Mouse (Mus musculus): ENCODE measurements around the gene Fgd2.
"Not testable (repeated sequence)": the region's sequence is repeated elsewhere in the genome, so short reads cannot be mapped to it uniquely, and the experiment has no call there.

Fgd2 gene

DNA sequence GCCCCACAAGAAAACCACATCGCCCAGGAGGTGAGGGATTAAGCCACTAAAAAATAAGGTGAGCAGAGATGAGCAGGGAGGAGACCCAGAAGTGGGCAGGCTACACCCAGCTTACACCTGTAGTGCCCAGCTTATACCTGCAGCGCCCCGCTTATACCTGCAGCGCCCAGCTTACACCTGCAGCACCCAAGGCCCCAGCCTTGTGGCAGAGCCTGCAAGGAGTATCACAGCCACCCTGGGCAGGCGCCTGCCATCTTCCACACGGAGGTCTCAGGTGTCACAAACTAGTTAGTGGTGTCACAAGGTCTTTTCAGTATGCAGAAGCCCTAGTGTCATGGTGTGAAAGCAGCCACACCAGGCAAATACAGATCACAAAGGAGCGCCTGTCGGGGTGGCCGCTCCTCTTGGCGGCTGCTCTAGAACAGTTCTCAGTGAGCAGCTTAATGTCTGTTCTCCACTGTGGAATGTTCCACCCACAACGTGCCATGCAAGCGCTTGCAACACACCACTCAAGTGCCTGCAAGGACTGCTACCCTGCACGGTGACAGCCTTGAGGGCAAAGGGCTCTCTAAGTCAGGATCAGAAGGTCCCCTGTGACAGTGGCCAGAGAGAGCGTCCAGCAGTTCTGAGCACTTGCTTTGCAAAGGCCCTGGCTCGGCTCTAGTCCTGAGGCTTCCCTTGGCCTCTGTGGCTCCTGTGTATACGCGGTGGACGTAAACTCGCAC is 24.3 kb upstream of the Fgd2 start:
- no peak for DNase-seq (ENCODE audit: low spot score)

- no peak for DNase-seq (ENCODE audit: low spot score)
Measured at GRCm38 (mm10) chr17:29337979-29338823, 22.5 kb upstream of the Fgd2 start.

- no peak for DNase-seq (ENCODE audit: low spot score)
Measured at GRCm38 (mm10) chr17:29339170-29339768, 21.4 kb upstream of the Fgd2 start.

GRCm38 (mm10) chr17:29340406-29341261 is 20.1 kb upstream of the Fgd2 start:
- DNase-seq (ENCODE audit: low spot score), result no peak

DNA sequence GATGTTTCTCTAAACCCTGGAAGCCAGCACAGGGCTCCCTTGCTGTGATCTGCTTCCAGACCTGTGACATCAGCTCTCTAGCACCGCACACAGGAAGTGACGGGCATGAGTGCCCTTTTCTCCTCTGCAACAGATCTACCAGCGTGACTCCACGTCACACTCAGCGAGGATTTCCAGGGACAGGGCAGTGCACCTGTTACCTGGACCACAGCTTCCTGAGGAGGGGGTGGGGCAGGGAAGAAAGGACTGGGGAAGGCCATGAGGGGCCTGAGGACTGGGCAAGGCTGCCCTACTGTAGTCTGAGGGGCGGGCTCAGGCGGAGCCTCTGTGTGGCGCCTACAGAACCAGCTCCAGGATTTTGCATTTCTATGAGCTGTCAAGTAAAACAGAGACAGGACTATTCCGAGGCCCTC is 19.1 kb upstream of the Fgd2 start:
- DNase-seq (ENCODE audit: low spot score), result no peak

DNA sequence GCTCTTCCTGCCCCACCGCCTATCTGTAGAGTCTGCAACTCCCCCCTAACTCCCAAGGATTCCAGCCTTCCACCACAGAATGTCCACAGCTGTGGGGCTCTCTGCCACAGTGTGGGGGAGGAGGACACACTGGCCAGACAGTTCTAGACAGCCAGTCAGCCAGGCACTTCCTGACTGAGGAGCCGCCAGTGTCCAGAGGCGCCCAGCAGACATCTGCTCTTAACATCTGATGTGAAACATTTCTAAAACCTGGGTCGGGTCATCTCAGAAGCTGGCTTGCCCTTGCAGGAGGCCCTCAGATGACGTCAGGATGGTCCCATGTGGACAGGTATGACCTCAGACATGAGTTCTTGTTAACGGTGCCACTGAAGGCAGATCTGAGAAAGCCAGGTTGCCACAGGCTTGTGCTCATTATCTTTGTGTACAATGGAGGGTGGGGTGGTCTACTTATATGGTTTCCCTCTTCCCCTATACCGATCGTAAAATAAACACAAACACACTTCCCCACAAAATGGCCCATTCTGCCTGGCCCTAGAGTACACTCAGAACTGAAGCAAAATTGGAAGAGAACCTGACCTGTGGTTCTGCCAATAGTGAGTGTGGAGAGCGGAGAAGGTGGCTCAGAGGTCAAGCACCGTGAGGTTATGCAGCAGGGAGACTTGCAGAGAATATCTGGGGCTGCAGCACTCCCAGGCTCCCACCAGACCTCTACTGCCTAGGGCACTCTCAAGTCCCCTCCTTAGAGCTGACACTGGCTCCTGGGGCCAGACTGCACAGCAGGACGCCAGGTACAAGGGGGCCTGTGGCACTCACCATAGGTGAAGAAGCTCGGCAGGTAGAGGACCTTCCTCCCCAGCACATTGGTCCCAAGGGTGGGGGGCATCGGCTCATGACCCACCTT is 18.5 kb upstream of the Fgd2 start:
- DNase-seq (ENCODE audit: low spot score), result peak; percentile 84

DNA sequence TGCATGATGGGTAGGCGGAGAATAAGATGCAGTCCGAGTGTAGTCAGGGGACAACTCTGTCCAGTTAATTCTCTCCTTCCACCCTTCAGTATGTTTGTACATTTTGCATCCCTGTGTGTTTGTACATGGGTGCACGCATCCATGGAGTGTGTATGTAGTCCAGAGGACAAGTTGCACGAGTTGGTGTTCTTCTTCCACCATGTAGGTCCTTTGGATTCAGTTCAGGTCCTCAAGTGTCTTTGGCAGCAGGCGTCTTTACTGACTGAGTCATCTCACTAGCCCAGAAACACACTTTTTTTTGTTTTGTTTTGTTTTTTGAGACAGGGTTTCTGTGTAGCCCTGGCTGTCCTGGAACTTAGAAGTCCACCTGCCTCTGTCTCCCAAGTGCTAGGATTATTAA is 17.5 kb upstream of the Fgd2 start:
- DNase-seq (ENCODE audit: low spot score), result no peak

- no peak for DNase-seq (ENCODE audit: low spot score)
Measured at GRCm38 (mm10) chr17:29345272-29345671, 15.4 kb upstream of the Fgd2 start.

DNA sequence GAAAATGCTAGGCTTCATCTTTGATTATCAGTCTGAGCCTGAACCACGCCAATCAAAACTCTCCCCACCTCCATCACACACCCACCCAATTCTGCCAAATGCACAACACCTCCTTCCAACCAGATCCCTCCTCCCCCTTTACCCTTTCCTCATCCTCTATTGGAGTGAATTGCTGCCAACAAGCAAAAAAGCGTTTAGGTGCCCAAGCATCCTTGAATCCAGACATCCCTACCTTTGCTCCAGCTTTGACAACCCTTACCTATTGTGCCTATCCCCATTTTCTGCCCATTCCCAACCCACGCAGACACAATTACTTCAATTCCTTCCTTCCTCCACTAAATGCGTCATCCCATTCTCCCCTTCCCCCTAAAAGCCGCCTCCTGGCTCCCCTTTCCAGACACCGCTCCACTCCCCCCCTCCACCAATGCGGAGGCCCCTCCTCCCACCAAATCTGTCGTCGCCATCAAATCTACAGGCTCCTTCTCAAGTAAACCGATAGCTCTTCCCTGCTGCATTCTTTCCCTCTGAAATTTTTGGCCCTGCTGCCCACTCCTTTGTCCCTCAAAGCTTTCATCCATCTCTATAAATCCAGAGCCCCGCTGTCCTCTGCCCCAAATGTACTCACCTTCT is 14.1 kb upstream of the Fgd2 start:
- DNase-seq (ENCODE audit: low spot score), result no peak

DNA sequence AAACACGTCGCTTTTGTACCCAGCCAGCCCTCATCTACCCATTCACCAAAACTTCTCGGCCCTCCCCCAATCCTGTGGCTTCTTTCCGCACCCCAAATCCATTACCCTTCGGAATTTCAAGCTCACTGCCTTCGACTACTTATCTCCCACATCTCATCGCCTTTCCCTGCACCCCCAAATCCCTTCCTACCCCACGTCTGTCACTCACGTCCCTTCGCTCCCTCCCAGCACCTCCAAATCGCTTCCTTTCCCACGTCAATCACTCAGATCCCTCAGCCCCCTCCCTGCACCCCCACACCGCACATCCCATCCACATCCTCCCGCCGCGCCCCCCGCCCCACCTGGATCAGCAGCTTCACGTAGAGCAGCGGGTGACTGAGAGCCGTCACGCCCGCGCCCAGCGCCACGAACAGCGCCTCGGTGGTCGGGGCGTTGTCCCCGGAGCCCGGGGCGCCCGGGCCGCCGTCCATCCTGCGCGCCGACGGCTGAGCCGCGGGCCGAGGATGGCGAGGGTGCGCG is 13.5 kb upstream of the Fgd2 start:
- DNase-seq (ENCODE audit: low spot score), result no peak

DNA sequence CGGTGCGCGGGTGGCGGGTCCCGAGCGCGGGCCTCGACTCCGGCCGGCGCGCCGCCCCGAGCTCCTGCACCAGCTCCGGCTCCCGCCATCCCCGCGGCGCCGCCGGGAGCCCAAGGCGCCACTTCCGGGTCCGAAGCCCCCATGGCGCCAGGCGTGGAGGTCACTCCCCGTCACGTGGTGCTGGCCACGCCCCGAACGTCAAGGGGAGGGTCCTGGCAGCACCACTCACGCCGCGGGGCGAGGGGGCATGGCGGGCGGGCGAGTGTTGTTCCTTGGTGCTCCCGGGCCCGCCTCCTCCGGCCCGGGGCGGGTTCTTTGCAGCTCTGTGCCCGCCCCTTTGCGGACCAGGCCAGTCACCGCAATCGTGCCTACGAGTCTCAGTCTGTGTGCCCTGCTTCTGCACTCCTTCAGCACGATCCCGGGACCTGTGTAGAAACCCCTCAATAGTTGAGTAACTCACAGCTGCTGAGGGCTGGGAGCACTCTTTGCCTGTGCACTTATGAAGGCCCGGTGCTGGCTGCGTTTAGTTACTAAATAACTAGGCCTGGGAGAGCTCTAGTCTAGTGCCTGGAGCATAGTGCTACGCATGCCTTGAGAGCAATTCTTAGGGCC is 13.0 kb upstream of the Fgd2 start, which contains the start of gene Mtch1:
Gene Mtch1, minus strand, starts transcription at position 290 of the 612 bp plus-strand sequence.
- DNase-seq (ENCODE audit: low spot score), result peak; percentile 97

DNA sequence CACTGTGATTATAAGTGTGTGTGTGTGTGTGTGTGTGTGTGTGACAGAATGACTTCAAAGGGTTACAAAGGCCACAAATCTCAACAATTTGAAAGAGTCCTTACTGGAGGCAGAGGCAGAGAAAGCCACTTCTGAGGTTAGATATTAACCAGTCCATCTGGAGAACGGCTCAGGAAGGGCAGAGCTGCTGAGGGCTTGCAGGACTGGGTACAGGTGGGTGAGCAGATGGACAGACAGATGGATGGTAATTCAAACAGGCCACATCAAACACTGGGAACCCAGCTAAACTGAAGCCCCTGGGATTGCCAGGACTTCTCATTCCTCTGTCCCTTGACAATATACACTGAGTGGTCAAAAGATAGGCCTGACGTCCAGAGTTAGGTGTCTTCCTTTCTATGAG is 11.7 kb upstream of the Fgd2 start:
- DNase-seq (ENCODE audit: low spot score), result no peak

GRCm38 (mm10) chr17:29351056-29351455 is 9.7 kb upstream of the Fgd2 start:
- not testable (repeated sequence) for DNase-seq (ENCODE audit: low spot score)

GRCm38 (mm10) chr17:29355461-29355840 is 5.3 kb upstream of the Fgd2 start:
- peak; percentile 54 for DNase-seq (ENCODE audit: low spot score)

- DNase-seq (ENCODE audit: low spot score), result peak; percentile 71
Measured at GRCm38 (mm10) chr17:29355841-29356478, 4.8 kb upstream of the Fgd2 start.

DNA sequence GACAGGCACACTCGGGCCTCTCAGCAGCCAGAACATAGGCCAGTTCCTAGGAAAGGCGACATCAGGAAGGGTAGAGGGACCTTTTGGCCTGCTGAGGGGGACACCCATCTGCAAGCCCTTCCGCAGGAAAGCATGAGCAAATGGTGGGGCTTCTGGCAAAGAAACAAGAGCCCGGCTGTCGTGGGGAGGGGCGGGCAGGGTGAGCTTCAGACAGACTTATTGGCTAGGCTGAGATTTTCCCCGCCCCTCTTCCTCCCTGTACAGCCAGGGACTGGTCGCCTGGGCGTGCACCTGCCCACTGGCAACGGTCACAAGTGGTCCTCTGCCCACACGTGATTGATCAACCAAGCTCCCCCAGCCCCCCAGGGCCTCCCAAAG is 4.2 kb upstream of the Fgd2 start:
- peak; percentile 72 for DNase-seq (ENCODE audit: low spot score)

- DNase-seq (ENCODE audit: low spot score), result no peak
Measured at GRCm38 (mm10) chr17:29356882-29357281, 3.8 kb upstream of the Fgd2 start.

- no peak for DNase-seq (ENCODE audit: low spot score)
Measured at GRCm38 (mm10) chr17:29358928-29359327, 1.8 kb upstream of the Fgd2 start.

DNA sequence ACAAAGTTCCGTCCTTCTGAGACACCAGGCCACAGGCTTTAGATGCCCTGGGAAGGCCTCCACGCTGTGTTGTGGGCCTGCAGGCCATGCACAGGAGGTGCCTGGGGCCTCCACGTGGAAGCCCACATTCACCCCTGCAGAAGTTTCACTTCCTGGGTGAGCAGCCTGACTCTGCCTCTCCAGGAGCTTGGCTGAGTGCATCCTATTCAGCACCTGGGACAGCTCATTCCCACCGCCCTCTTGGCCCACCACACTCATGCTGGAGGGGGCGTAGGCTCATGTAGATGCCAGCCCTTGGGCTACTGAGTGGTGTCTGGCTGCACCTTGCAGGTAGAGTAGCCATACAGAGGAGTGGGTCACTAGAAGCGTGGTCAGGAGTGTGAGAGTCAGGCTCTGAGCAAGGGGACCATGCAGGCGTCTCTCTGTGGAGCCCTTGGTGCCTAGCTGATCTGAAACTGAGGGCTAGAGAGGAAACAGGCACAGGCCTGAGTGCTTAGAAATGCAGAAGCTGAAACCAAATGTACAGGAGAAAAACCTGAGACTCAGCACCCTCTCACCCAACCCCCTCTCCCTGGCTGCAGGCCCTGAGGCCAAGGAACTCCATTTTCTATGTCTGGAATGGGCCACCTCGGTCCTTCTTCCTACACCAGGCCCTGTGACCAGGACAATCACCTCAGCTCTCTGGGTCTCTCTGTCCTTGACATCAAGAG is 1.4 kb downstream of the Fgd2 start:
- DNase-seq (ENCODE audit: low spot score), result no peak
